Mouse (Mus musculus) hindbrain, embryonic 14.5 days (tissue): Measurements from ENCODE around the gene Dlk2. TPM values are rescaled to one million over a fixed set of nuclear protein-coding genes. Genes with fewer than 3 reads are reported as not detected.

ENCODE experiments used
- ATAC-seq: fragments of 200-750 bp; cut with Nextera tagmentation; 2 replicates; pipeline ENCODE4 v1.8.0; 2017; ENCODE audit warnings: moderate number of reproducible peaks, mild to moderate bottlenecking, moderate TSS enrichment, moderate library complexity; ENCODE audit not compliant: low FRiP score
- DNase-seq: peaks from one replicate; pipeline ENCODE4 v3.0.0-alpha.2; 2015; ENCODE audit warnings: low spot score
- H3K27ac ChIP-seq: fragments of 300-500 bp; sonication (generic); 2 replicates; pipeline ENCODE4 v1.5.1; 2014; ENCODE audit warnings: mild to moderate bottlenecking, moderate library complexity
- H3K27me3 ChIP-seq: fragments of 300-500 bp; sonication (generic); 2 replicates; pipeline ENCODE4 v1.6.1; 2014; ENCODE audit warnings: mild to moderate bottlenecking, low read length, mixed read lengths; ENCODE audit not compliant: control insufficient read depth, insufficient read depth
- H3K36me3 ChIP-seq: fragments of 300-500 bp; sonication (generic); replicated peaks from 2 replicates; pipeline ENCODE4 v1.6.1; 2014; ENCODE audit not compliant: control insufficient read depth, insufficient read depth
- H3K4me1 ChIP-seq: fragments of 300-500 bp; sonication (generic); replicated peaks from 2 replicates; pipeline ENCODE4 v1.6.1; 2014; ENCODE audit warnings: antibody characterized with exemption, low read length, mixed read lengths; ENCODE audit not compliant: control insufficient read depth, insufficient read depth
- H3K4me2 ChIP-seq: fragments of 300-500 bp; sonication (generic); replicated peaks from 2 replicates; pipeline ENCODE4 v1.6.1; 2014; ENCODE audit warnings: mild to moderate bottlenecking, moderate library complexity
- H3K4me3 ChIP-seq: fragments of 300-500 bp; sonication (generic); replicated peaks from 2 replicates; pipeline ENCODE4 v1.5.1; 2014; ENCODE audit warnings: mild to moderate bottlenecking, low read length
- H3K9ac ChIP-seq: fragments of 300-500 bp; sonication (generic); 2 replicates; pipeline ENCODE4 v1.6.1; 2014
- H3K9me3 ChIP-seq: fragments of 300-500 bp; sonication (generic); 2 replicates; pipeline ENCODE4 v1.6.1; 2016; ENCODE audit warnings: low read length; ENCODE audit not compliant: control insufficient read depth
- WGBS: fragments of 180-500 bp; shearing (Covaris S2); extraction: QIAGEN DNeasy Blood & Tissue Kit; methylation state at CpG from one replicate; pipeline ENCODE4 v1.1.7; 2014; 5-methylcytosine and 5-hydroxymethylcytosine counted together
- polyA plus RNA-seq: library from polyadenylated mRNA; unstranded; fragments of >200 nt; fragmentation: Nextera tagmentation; extraction: Ambion mirVana; gene quantifications from 2 replicates; pipeline ENCODE4 v1.2.1, GENCODE M21; 2014

Dlk2 gene
- polyA plus RNA-seq, 1 experiment from 2014 or later, result 18.9 TPM

- Histone ChIP-seq H3K4me2 (peak overlapping the region; percentile 89), H3K9me3 (no peaks in the 10 kb centered on the region), H3K4me3 (peak overlapping the region; percentile 79), H3K9ac (peak overlapping the region; percentile 89), H3K27me3 (no peaks in the 10 kb centered on the region), H3K4me1 (peaks cover 9% of the 10 kb centered on the region; the same call in 1 of the 2 replicates), H3K27ac (peak overlapping the region; percentile 94), H3K36me3 (peaks cover 11% of the 10 kb centered on the region; the same call in 1 of the 2 replicates)
- DNase-seq (peak; percentile 50), ATAC-seq (no peak)
- 3% methylated on average over 27 of the region's 27 CpGs for WGBS
Measured at GRCm38 (mm10) chr17:46327413-46327905, 30.2 kb downstream of the Dlk2 start.

DNA sequence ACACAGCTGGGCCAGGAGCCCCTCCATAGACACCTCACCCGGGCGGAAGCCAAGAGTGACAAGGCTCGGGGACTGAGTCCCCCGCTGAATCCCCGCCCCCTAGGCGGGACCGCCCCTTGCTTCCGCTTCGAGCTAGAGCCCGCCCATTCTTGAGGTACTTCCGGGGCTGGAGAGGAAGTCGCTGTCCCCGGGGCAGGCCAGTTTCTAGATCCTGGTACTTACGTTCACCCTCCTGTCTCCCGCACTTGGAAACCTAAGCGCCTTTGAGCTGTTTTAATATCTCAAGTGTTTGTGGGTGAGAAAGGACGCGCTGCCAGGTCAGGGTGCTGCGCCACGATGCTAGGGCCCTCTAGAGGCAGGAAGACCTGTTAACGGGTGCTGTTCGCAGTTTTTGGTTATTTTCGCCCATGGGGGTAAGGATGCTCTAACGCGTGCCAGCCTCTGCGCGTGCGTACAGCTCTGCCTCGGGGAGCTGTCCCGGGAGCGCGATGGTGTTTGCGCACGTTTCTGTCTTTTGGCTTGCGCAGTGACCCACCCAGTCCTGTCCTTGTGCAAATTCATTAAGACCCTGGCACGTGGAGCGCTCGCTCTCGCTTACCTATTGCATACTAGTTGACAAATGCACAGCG, 30.8 kb downstream of the Dlk2 start, which contains the start of gene Abcc10:
Gene Abcc10 (minus strand): TSS at position 447 of the 629 bp plus-strand sequence.
- H3K27ac ChIP-seq, result peak within 1 kb of the TSS; percentile 94
- peaks cover 9% of the 10 kb centered on the region; the same call in 1 of the 2 replicates for H3K4me1 ChIP-seq
- H3K4me2 ChIP-seq, result peak within 1 kb of the TSS; percentile 89
- no peaks in the 10 kb centered on the region for H3K9me3 ChIP-seq
- peak; percentile 96 for DNase-seq
- peak within 1 kb of the TSS; percentile 89 for H3K9ac ChIP-seq
- no peaks in the 10 kb centered on the region for H3K27me3 ChIP-seq
- H3K4me3 ChIP-seq, result peak within 1 kb of the TSS; percentile 79
- peak; percentile 99 for ATAC-seq
- under 1% methylated on average over 40 of the region's 40 CpGs for WGBS
- peaks cover 5% of the 10 kb centered on the region; the same call in 1 of the 2 replicates for H3K36me3 ChIP-seq

GRCm38 (mm10) chr17:46328723-46329122, 31.5 kb downstream of the Dlk2 start:
- 76% methylated on average over 6 of the region's 6 CpGs for WGBS
- ATAC-seq (no peak), DNase-seq (no peak)

DNA sequence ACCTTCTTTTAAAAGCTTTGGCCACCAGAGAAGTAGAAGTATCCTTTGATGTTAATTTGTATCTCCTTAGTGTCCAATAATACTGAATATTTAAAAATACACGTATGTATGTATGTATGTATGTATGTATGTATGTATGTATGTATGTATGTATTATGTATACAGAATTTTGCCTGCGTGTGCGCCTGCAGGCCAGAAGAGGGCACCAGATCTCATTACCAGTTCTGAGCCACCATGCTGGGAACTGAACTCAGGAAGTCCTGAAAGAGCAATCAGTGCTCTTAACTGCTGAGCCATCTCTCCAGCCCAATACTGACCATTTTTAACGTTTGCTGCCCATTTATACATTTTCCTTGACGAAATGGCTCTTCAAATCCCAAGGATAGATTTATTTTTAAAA, 39.3 kb downstream of the Dlk2 start:
- no peak overlapping the region for H3K4me2 ChIP-seq
- H3K9ac ChIP-seq, result no peak overlapping the region
- WGBS, result 26% methylated on average over 5 of the region's 5 CpGs
- H3K4me1 ChIP-seq, result no peaks in the 10 kb centered on the region
- ATAC-seq, result no peak
- DNase-seq, result peak; percentile 26
- H3K9me3 ChIP-seq, result no peaks in the 10 kb centered on the region
- no peak overlapping the region for H3K27ac ChIP-seq
- no peaks in the 10 kb centered on the region for H3K36me3 ChIP-seq
- no peak overlapping the region for H3K4me3 ChIP-seq
- no peaks in the 10 kb centered on the region for H3K27me3 ChIP-seq

More at GRCm38 (mm10) chr17:46328723-46329122, 31.5 kb downstream of the Dlk2 start:
- no peaks in the 10 kb centered on the region for H3K36me3 ChIP-seq
- peak overlapping the region; percentile 89 for H3K4me2 ChIP-seq
- H3K4me1 ChIP-seq, result peaks cover 9% of the 10 kb centered on the region; the same call in 1 of the 2 replicates
- peak overlapping the region; percentile 89 for H3K9ac ChIP-seq
- H3K4me3 ChIP-seq, result peak overlapping the region; percentile 79
- H3K27ac ChIP-seq, result peak overlapping the region; percentile 94
- no peaks in the 10 kb centered on the region for H3K27me3 ChIP-seq
- no peaks in the 10 kb centered on the region for H3K9me3 ChIP-seq

GRCm38 (mm10) chr17:46341208-46341607, 44.0 kb downstream of the Dlk2 start:
- DNase-seq (no peak), ATAC-seq (no peak)
- Histone ChIP-seq H3K9ac (no peak overlapping the region), H3K36me3 (no peaks in the 10 kb centered on the region), H3K27ac (no peak overlapping the region), H3K4me3 (no peak overlapping the region), H3K27me3 (no peaks in the 10 kb centered on the region), H3K4me2 (no peak overlapping the region), H3K9me3 (no peaks in the 10 kb centered on the region), H3K4me1 (no peaks in the 10 kb centered on the region)
- WGBS, result 84% methylated on average over 7 of the region's 7 CpGs

DNA sequence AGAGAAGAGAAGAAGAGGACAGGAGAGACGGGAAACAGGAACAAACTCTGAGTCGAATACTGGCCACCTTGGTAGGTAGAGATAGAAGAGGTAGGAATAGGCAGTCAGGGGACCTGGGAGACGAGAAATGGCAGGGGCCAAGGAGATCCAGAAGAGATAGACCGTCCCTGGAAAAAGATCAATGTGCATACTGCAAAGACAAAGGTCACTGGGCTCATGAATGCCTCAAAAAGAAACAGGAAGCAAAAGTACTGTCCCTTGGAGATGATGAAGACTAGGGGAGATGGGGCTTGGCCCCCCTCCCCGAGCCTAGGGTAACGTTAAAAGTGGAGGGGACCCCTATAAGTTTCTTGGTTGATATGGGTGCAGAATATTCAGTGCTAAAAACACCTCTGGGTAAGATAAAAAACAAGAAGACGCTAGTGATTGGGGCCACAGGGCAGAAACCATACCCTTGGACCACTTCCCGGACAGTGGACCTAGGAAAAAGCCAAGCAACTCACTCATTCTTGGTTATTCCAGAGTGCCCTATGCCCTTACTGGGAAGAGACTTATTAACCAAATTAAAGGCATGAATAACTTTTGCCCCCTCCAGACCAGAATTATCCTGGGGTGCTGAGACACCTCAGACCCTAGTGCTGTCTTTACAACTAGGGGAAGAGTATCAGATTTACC, 53.9 kb downstream of the Dlk2 start:
- ATAC-seq (no peak), DNase-seq (no peak)
- WGBS, result 90% methylated on average over 8 of the region's 8 CpGs
- H3K36me3 ChIP-seq, result no peaks in the 10 kb centered on the region
- H3K9me3 ChIP-seq, result no peaks in the 10 kb centered on the region
- H3K27ac ChIP-seq, result no peak overlapping the region
- no peaks in the 10 kb centered on the region for H3K4me1 ChIP-seq
- no peak overlapping the region for H3K9ac ChIP-seq
- no peak overlapping the region for H3K4me3 ChIP-seq
- no peaks in the 10 kb centered on the region for H3K27me3 ChIP-seq
- no peak overlapping the region for H3K4me2 ChIP-seq

Other genes starting within 250 kb of the Dlk2 start
- 143 and 148 TPM in 2 replicates for gene Mrps18a, start 186.4 kb upstream of the Dlk2 start, polyA plus RNA-seq
- 50.3 and 52.5 TPM in 2 replicates for gene Rsph9, start 153.2 kb upstream of the Dlk2 start, polyA plus RNA-seq
- 19.6 and 21.9 TPM in 2 replicates for gene Mad2l1bp, start 143.9 kb upstream of the Dlk2 start, polyA plus RNA-seq
- 25.7 and 29.9 TPM in 2 replicates for gene Gtpbp2, start 136.4 kb upstream of the Dlk2 start, polyA plus RNA-seq
- gene Polh, start 94.8 kb upstream of the Dlk2 start, polyA plus RNA-seq, result 5.5 and 6.4 TPM in 2 replicates
- 43.4 and 44.4 TPM in 2 replicates for gene Xpo5, start 94.6 kb upstream of the Dlk2 start, polyA plus RNA-seq
- gene Polr1c, start 49.4 kb upstream of the Dlk2 start, polyA plus RNA-seq, result 75.4 and 80.1 TPM in 2 replicates
- gene Yipf3, start 49.3 kb upstream of the Dlk2 start, polyA plus RNA-seq, result 91.6 and 97.2 TPM in 2 replicates
- gene Lrrc73, start 43.9 kb upstream of the Dlk2 start, polyA plus RNA-seq, result 15.1 and 18.1 TPM in 2 replicates
- gene Tjap1, start 14.4 kb upstream of the Dlk2 start, polyA plus RNA-seq, result 22.3 and 25.8 TPM in 2 replicates
- 8.2 and 9.3 TPM in 2 replicates for gene Abcc10, start 30.9 kb downstream of the Dlk2 start, polyA plus RNA-seq
- 29.7 and 31.5 TPM in 2 replicates for gene Zfp318, start 86.3 kb downstream of the Dlk2 start, polyA plus RNA-seq
- 1.4 and 2.2 TPM in 2 replicates for gene Crip3, start 131.5 kb downstream of the Dlk2 start, polyA plus RNA-seq
- gene Slc22a7, start 141.0 kb downstream of the Dlk2 start, polyA plus RNA-seq, result not detected in 2 replicates
- 6.5 and 7.7 TPM in 2 replicates for gene Ttbk1, start 190.3 kb downstream of the Dlk2 start, polyA plus RNA-seq
- 16.0 and 16.6 TPM in 2 replicates for gene Dnph1, start 199.3 kb downstream of the Dlk2 start, polyA plus RNA-seq
- 14.6 and 14.7 TPM in 2 replicates for gene Cul9, start 249.0 kb downstream of the Dlk2 start, polyA plus RNA-seq